Mouse (Mus musculus) hindbrain, embryonic 16.5 days (tissue): Measurements from ENCODE around the gene Adra1b. TPM values are rescaled to one million over a fixed set of nuclear protein-coding genes. Genes with fewer than 3 reads are reported as not detected.

Source experiments
- ATAC-seq: fragments of 200-750 bp; cut with Nextera tagmentation; 2 replicates; pipeline ENCODE4 v1.8.0; 2017; ENCODE audit warnings: moderate TSS enrichment, moderate library complexity
- H3K27ac ChIP-seq: fragments of 300-500 bp; sonication (generic); 2 replicates; pipeline ENCODE4 v1.5.1; 2014; ENCODE audit warnings: low read depth, mild to moderate bottlenecking, control low read depth, low read length, moderate library complexity
- H3K27me3 ChIP-seq: fragments of 300-500 bp; sonication (generic); replicated peaks from 2 replicates; pipeline ENCODE4 v1.6.1; 2014; ENCODE audit warnings: low read length; ENCODE audit not compliant: control insufficient read depth, insufficient read depth
- H3K36me3 ChIP-seq: fragments of 300-500 bp; sonication (generic); 2 replicates; pipeline ENCODE4 v1.6.1; 2014; ENCODE audit warnings: mild to moderate bottlenecking, low read length, moderate library complexity, mixed read lengths; ENCODE audit not compliant: control insufficient read depth, insufficient read depth
- H3K4me1 ChIP-seq: fragments of 300-500 bp; sonication (generic); 2 replicates; pipeline ENCODE4 v1.6.1; 2014; ENCODE audit warnings: low read depth, low read length; ENCODE audit not compliant: control insufficient read depth, insufficient read depth
- H3K4me2 ChIP-seq: fragments of 300-500 bp; sonication (generic); 2 replicates; pipeline ENCODE4 v1.6.1; 2014; ENCODE audit warnings: mild to moderate bottlenecking, low read length, control low read depth, moderate library complexity
- H3K4me3 ChIP-seq: fragments of 300-500 bp; sonication (generic); 2 replicates; pipeline ENCODE4 v1.5.1; 2014; ENCODE audit warnings: mild to moderate bottlenecking, low read length, control low read depth, moderate library complexity
- H3K9ac ChIP-seq: fragments of 300-500 bp; sonication (generic); 2 replicates; pipeline ENCODE4 v1.6.1; 2014; ENCODE audit warnings: low read depth, mild to moderate bottlenecking, control low read depth, low read length, moderate library complexity
- H3K9me3 ChIP-seq: fragments of 300-500 bp; sonication (generic); 2 replicates; pipeline ENCODE4 v1.6.1; 2014; ENCODE audit warnings: mild to moderate bottlenecking, low read length, moderate library complexity; ENCODE audit not compliant: control insufficient read depth
- WGBS: fragments of 180-500 bp; shearing (Covaris S2); extraction: QIAGEN DNeasy Blood & Tissue Kit; methylation state at CpG from one replicate; pipeline ENCODE4 v1.1.7; 2014; 5-methylcytosine and 5-hydroxymethylcytosine counted together
- polyA plus RNA-seq: library from polyadenylated mRNA; unstranded; fragments of >200 nt; fragmentation: Nextera tagmentation; extraction: Ambion mirVana; gene quantifications from 2 replicates; pipeline ENCODE4 v1.2.1, GENCODE M21; 2015

The Adra1b gene
- 17.0 and 19.4 TPM in 2 replicates for polyA plus RNA-seq

DNA sequence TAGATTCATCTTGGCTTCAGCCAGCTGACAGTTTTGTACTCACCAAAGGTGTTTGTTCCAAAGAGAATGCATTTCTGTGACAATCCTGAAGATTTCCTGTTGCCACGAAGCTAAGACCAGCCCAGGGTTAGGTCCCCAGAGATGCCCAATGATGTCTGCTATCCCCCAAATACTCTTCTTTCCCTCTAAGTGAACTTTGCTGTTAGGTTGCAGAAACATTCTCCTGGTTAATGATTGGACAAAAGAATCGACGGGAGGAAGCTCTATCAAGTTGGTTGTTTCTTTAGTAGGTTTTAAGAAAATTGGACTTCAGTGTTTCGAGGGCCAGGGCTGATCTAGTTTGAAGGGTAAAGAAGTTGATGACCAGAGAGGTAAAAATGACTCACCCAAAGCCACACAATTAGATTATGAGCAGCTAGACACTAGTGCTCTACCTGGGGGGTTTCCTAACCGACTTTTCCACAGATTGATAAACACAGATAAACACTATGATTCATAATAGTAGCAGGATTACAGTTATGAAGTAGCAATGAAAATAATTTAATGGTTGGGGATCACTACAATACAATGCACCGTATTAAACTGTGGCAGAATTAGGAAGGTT, at the start of gene Adra1b:
TSS of gene Adra1b (minus strand) at position 160 of the 604 bp plus-strand sequence.
- Histone ChIP-seq H3K4me1 (no peaks in the 10 kb centered on the region), H3K27ac (no peak within 1 kb of the TSS), H3K36me3 (no peaks in the 10 kb centered on the region), H3K4me3 (no peak within 1 kb of the TSS), H3K9me3 (no peaks in the 10 kb centered on the region), H3K4me2 (no peak within 1 kb of the TSS), H3K27me3 (no peaks in the 10 kb centered on the region), H3K9ac (no peak within 1 kb of the TSS)
- 82% methylated on average over 6 of the region's 6 CpGs for WGBS
- ATAC-seq, result no peak

DNA sequence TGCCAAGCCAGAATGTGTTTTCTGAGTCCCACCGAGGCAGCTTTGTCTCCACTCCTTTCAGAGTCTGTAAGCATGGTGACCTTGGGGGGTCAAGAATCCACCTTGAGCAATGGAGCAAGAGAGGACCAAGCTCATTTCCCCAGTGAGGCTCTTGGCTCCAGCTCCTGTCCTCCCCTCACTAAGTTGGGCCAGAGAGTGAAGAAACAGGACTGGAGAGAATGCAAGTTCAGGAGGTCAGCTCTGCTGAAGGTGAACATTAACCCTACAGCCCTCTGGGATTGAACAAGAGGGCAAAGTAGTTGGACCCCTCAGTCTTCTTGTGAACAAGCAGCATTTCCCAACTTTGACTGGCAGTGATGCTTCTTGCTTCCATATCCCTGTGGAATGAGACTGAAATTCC, 49.3 kb upstream of the Adra1b start:
- 88% methylated on average over 1 of the region's 1 CpGs for WGBS
- H3K4me3 ChIP-seq, result no peak overlapping the region

DNA sequence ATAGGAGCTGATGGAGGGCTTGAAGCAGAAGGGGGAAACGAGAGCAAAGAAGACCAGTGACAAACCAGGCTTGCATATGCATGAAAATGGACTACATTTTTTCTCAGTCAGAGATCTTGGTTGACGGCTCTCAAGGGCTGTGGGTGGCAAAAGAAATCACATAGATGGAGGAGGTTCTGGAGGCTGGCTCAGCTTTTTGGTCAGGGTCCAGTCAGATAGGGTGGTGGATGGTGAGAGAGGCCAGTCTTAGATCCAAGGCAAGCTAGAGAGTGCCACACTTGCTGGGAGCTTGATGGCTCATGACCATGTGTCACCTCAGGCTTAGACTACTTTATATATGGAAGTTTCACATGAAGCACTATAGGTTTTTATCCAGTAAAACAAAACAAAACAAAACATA, 42.8 kb upstream of the Adra1b start:
- no peaks in the 10 kb centered on the region for H3K27me3 ChIP-seq
- H3K27ac ChIP-seq, result no peak overlapping the region
- H3K36me3 ChIP-seq, result no peaks in the 10 kb centered on the region
- WGBS, result 69% methylated on average over 2 of the region's 2 CpGs
- no peak overlapping the region for H3K9ac ChIP-seq
- no peak overlapping the region for H3K4me3 ChIP-seq
- no peaks in the 10 kb centered on the region for H3K4me1 ChIP-seq
- ATAC-seq, result no peak
- no peak overlapping the region for H3K4me2 ChIP-seq
- no peaks in the 10 kb centered on the region for H3K9me3 ChIP-seq

More for the DNA sequence above, 49.3 kb upstream of the Adra1b start:
- ATAC-seq, result no peak
- Histone ChIP-seq H3K36me3 (no peaks in the 10 kb centered on the region), H3K4me2 (no peak overlapping the region), H3K9me3 (no peaks in the 10 kb centered on the region), H3K27ac (no peak overlapping the region), H3K4me1 (no peaks in the 10 kb centered on the region), H3K9ac (no peak overlapping the region), H3K27me3 (no peaks in the 10 kb centered on the region)

DNA sequence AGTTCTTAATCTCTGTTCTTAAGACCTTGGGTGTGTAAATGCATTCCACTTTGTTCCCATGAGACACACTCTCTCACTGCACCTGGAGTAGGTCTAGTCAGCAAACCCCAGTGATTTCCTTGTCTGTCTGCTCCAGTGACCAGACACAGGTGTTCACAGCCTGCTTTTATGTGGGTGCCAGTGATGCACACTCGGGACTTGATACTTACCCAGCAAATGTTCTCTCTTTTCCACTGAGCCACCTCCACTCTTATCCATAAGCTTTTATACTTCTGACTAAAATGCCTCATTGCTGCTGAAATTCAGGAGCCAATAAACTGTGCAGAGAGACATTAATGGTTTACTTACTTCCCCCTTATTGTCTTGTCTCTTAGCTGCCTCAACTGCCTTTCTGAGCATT, 42.2 kb upstream of the Adra1b start:
- H3K9ac ChIP-seq, result no peak overlapping the region
- no peaks in the 10 kb centered on the region for H3K9me3 ChIP-seq
- H3K27ac ChIP-seq, result no peak overlapping the region
- no peaks in the 10 kb centered on the region for H3K27me3 ChIP-seq
- 97% methylated on average over 1 of the region's 1 CpGs for WGBS
- no peak overlapping the region for H3K4me2 ChIP-seq
- H3K4me1 ChIP-seq, result no peaks in the 10 kb centered on the region
- ATAC-seq, result no peak
- H3K36me3 ChIP-seq, result no peaks in the 10 kb centered on the region
- H3K4me3 ChIP-seq, result no peak overlapping the region

DNA sequence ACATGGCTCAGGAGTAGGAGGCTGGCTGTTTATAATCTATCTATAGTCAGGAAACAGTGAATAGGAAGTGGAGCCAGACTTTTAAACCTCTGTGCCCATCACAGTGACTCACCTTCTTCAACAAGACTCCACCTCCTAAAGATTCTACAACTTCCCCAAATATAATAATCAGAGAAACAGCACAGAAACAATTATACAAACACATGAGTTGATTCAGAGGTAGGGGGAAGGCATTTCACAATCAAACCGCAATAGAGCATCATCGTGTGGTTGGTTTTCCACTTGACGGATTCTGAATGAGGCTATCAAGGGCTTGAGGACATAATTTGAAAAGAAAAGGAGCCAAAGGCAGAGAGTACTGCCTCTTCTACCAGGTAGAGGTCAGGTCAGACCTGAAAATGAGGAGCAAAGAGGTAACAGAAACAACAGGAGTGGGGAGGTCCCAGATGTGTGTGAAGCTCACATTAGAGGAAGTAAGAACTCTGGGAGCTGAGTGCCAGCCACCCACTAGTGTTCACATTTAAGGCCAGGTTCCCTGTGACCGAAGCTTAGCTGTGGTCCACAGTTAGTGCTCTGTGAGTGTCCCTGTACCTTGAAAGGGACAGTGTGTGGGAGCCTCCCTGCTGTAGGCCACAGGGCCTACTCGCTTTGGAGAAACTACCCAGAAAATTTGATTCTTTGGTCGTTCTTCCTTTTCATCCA, 39.6 kb upstream of the Adra1b start:
- Histone ChIP-seq H3K4me1 (no peaks in the 10 kb centered on the region), H3K36me3 (no peaks in the 10 kb centered on the region), H3K4me2 (no peak overlapping the region), H3K27ac (no peak overlapping the region), H3K27me3 (no peaks in the 10 kb centered on the region), H3K4me3 (no peak overlapping the region), H3K9me3 (no peaks in the 10 kb centered on the region), H3K9ac (no peak overlapping the region)
- ATAC-seq, result no peak
- 82% methylated on average over 6 of the region's 6 CpGs for WGBS

DNA sequence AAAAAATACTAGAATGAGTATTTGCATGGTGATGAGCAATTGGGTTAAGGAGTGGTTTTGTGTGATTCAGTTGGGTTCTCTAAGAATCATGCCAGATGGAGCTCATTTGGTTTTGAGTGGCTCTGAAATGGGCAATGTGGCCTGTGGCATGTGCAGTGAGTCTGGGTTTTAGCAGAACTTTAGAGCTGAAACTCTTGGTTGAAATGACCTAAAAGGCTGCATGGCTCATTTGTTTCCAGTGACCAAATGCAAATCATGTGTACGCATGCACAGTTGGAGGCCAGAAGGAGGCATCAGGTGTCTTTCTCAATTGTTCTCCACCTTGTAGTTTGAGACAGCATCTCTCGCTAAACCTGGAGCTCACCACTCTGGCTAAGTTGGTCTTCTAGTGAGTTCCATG, 35.0 kb upstream of the Adra1b start:
- Histone ChIP-seq H3K4me3 (no peak overlapping the region), H3K9ac (no peak overlapping the region), H3K9me3 (no peaks in the 10 kb centered on the region), H3K36me3 (no peaks in the 10 kb centered on the region), H3K4me1 (no peaks in the 10 kb centered on the region), H3K27ac (no peak overlapping the region), H3K4me2 (no peak overlapping the region), H3K27me3 (no peaks in the 10 kb centered on the region)
- 82% methylated on average over 2 of the region's 2 CpGs for WGBS
- ATAC-seq, result no peak

DNA sequence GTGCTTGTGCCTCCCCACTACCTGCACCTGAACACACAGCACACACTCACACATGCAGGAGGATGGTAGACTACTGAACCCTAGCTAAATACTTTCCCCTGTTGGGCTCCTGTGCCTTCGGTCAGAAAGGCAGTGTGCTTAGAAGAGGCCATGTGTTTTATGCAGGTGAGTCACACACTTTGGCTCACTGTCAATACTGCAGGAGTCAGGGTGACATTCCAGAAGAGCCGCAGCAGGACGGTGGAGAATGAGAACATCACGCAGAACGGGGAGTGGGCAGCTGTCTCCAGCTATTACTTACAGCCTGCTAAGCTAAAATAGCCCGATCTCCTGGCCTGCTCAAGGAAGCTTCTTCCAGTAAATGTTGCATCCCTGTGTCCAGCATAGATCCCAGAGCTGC, 32.5 kb upstream of the Adra1b start:
- no peak overlapping the region for H3K4me2 ChIP-seq
- no peaks in the 10 kb centered on the region for H3K27me3 ChIP-seq
- no peaks in the 10 kb centered on the region for H3K4me1 ChIP-seq
- no peaks in the 10 kb centered on the region for H3K9me3 ChIP-seq
- ATAC-seq, result no peak
- no peak overlapping the region for H3K27ac ChIP-seq
- 91% methylated on average over 6 of the region's 6 CpGs for WGBS
- H3K4me3 ChIP-seq, result no peak overlapping the region
- no peaks in the 10 kb centered on the region for H3K36me3 ChIP-seq
- H3K9ac ChIP-seq, result no peak overlapping the region

DNA sequence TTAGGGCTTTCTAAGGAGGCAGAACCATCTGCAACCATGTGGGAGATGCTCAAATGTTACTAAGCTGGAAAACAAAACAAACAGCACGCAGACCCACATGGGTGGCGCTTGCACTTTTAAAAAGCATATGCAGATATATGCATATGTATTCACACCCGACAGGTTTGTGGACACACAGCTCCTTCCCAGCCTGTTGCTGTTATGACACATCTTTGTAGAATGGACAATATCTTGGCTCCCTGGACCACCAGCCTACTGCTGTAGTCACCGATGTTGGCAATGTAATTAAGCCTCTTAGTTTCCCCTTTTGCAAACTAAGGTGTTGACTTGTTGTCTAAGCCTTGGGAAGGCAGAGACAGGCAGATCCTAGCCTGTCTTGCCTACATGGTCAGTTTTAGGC, 32.0 kb upstream of the Adra1b start:
- WGBS, result 87% methylated on average over 4 of the region's 4 CpGs
- H3K4me3 ChIP-seq, result no peak overlapping the region
- no peak overlapping the region for H3K4me2 ChIP-seq
- no peaks in the 10 kb centered on the region for H3K9me3 ChIP-seq
- H3K4me1 ChIP-seq, result no peaks in the 10 kb centered on the region
- ATAC-seq, result no peak
- no peak overlapping the region for H3K9ac ChIP-seq
- H3K27ac ChIP-seq, result no peak overlapping the region
- no peaks in the 10 kb centered on the region for H3K27me3 ChIP-seq
- H3K36me3 ChIP-seq, result no peaks in the 10 kb centered on the region

DNA sequence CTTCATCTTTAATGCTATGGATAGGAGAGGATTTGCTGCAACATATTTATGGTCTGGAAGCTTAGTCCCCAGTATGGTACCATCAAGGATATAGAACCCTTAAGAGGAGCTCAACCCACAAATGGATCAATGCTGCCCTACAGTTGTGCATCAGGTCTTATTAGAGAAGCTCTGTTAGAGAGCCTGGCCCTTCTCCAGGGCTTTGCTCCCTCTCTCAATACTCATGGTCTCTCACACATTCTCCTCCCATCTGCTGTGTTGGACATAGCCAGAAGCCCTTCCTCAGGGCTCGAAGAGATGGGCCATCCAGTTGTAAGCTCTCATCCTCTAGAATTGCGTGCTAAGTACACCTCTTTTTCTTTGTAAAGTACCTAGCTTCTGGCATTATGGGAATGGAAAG, 29.2 kb upstream of the Adra1b start:
- no peak for ATAC-seq
- Histone ChIP-seq H3K27me3 (no peaks in the 10 kb centered on the region), H3K9me3 (no peaks in the 10 kb centered on the region), H3K36me3 (no peaks in the 10 kb centered on the region), H3K4me3 (no peak overlapping the region), H3K27ac (no peak overlapping the region), H3K4me2 (no peak overlapping the region), H3K9ac (no peak overlapping the region), H3K4me1 (no peaks in the 10 kb centered on the region)
- 91% methylated on average over 2 of the region's 2 CpGs for WGBS
